Mouse (Mus musculus): Measurements from ENCODE around the gene Foxq1. TPM values are rescaled to one million over a fixed set of nuclear protein-coding genes. Genes with fewer than 3 reads are reported as not detected.

Foxq1 gene
- polyA plus RNA-seq (2014; fragmentation: Illumina TruSeq; extraction: RNeasy Lipid Tissue Mini Kit (QIAGEN cat#74804); ENCODE audit: low read depth, low replicate concordance), result not detected

GRCm38 (mm10) chr13:31555834-31556233, at the start of gene Foxq1:
Gene Foxq1, plus strand, starts transcription at chr13:31556134.

GRCm38 (mm10) chr13:31558521-31559418, 2.8 kb downstream of the Foxq1 start, which contains the start of gene A530084C06Rik:
Gene A530084C06Rik, minus strand, starts transcription at chr13:31559333.

Other genes starting within 250 kb of the Foxq1 start
- gene A530084C06Rik, start 3.2 kb downstream of the Foxq1 start, polyA plus RNA-seq (2014; fragmentation: Illumina TruSeq; extraction: RNeasy Lipid Tissue Mini Kit (QIAGEN cat#74804); ENCODE audit: low read depth, low replicate concordance), result not detected
- not detected for gene Foxf2, start 69.7 kb downstream of the Foxq1 start, polyA plus RNA-seq (2014; fragmentation: Illumina TruSeq; extraction: RNeasy Lipid Tissue Mini Kit (QIAGEN cat#74804); ENCODE audit: low read depth, low replicate concordance)